Mouse (Mus musculus) urinary bladder, adult 2 months (tissue): ENCODE data around the gene Ccne1. TPM values are rescaled to one million over a fixed set of nuclear protein-coding genes. Genes with fewer than 3 reads are reported as not detected.
A peak's percentile ranks its signal among the peaks of the same experiment; 100 is the strongest.

ENCODE experiments used
- DNase-seq: peaks from one replicate; pipeline ENCODE4 v3.0.0; 2022; ENCODE audit warnings: low spot score
- polyA plus RNA-seq: library from polyadenylated mRNA; depleted of rRNA; stranded (reverse); fragments of >200 nt; gene quantifications from 2 replicates; pipeline ENCODE4 v1.2.3, GENCODE M21; 2012

The Ccne1 gene
- polyA plus RNA-seq, 1 experiment = 3.6 TPM

- no peak for DNase-seq
Measured at GRCm38 (mm10) chr7:38094353-38094752, 13.0 kb downstream of the Ccne1 start.

- no peak for DNase-seq
Measured at GRCm38 (mm10) chr7:38093101-38093500, 14.2 kb downstream of the Ccne1 start.

GRCm38 (mm10) chr7:38089930-38090675 lies 17.2 kb downstream of the Ccne1 start:
- DNase-seq = no peak

- DNase-seq = no peak
Measured at GRCm38 (mm10) chr7:38088456-38088855, 18.9 kb downstream of the Ccne1 start.

GRCm38 (mm10) chr7:38087856-38088255 lies 19.5 kb downstream of the Ccne1 start:
- no peak for DNase-seq

- no peak for DNase-seq
Measured at GRCm38 (mm10) chr7:38086401-38086800, 20.9 kb downstream of the Ccne1 start.

GRCm38 (mm10) chr7:38085573-38086211 lies 21.6 kb downstream of the Ccne1 start:
- DNase-seq = peak; percentile 58

GRCm38 (mm10) chr7:38084778-38085572 lies 22.4 kb downstream of the Ccne1 start:
- peak; percentile 95 for DNase-seq

- no peak for DNase-seq
Measured at GRCm38 (mm10) chr7:38082971-38083370, 24.4 kb downstream of the Ccne1 start.

- no peak for DNase-seq
Measured at GRCm38 (mm10) chr7:38077189-38077588, 30.1 kb downstream of the Ccne1 start.

GRCm38 (mm10) chr7:38075487-38075886 lies 31.8 kb downstream of the Ccne1 start:
- no peak for DNase-seq

- no peak for DNase-seq
Measured at GRCm38 (mm10) chr7:38074920-38075319, 32.4 kb downstream of the Ccne1 start.

GRCm38 (mm10) chr7:38074514-38074913 lies 32.8 kb downstream of the Ccne1 start:
- no peak for DNase-seq

- no peak for DNase-seq
Measured at GRCm38 (mm10) chr7:38073782-38074181, 33.6 kb downstream of the Ccne1 start.

- DNase-seq = no peak
Measured at GRCm38 (mm10) chr7:38071065-38071464, 36.3 kb downstream of the Ccne1 start.

- DNase-seq = no peak
Measured at GRCm38 (mm10) chr7:38070663-38071062, 36.7 kb downstream of the Ccne1 start.

GRCm38 (mm10) chr7:38064431-38064830 lies 42.9 kb downstream of the Ccne1 start:
- no peak for DNase-seq

- DNase-seq = peak; percentile 79
Measured at GRCm38 (mm10) chr7:38061060-38061970, 46.0 kb downstream of the Ccne1 start.

GRCm38 (mm10) chr7:38059636-38060330 lies 47.6 kb downstream of the Ccne1 start:
- DNase-seq = no peak

GRCm38 (mm10) chr7:38059096-38059495 lies 48.2 kb downstream of the Ccne1 start:
- no peak for DNase-seq

GRCm38 (mm10) chr7:38055996-38056395 lies 51.3 kb downstream of the Ccne1 start:
- no peak for DNase-seq
